Mouse (Mus musculus): ENCODE results near the gene Lhx5.

DNA sequence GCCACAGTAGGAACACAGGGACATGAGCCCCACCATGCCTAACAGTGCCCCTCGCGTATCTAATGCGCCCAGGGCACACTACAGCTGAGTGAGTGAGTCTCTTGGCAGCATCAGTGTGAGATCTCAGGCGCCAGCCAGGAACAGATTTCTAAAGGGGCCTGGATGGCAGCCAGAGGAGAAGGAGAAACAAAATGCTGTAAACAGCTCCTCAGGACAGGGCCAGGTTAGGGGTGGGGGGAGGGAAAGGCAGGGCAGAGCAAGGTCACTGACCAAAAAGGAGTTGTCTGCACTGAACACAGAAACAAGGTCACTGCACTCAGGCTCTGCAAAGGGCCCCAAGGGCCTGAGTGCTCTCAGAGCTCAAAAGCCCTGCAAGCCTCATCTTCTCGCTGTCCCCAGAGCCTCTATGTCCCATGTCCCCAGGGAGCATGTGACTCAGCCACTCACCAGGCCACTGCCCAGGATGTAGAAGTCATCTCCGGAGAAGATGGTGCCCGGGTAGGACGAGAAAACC lies 59.2 kb downstream of the Lhx5 start:
- no peak for TF ChIP-seq CTCF (IDR thresholded peaks at IDR 0.05; ENCODE audit: low read depth, low read length)
- TF ChIP-seq GATA1 (IDR thresholded peaks at IDR 0.05; ENCODE audit: borderline replicate concordance, low read length): no peak
- no peak for TF ChIP-seq POLR2AphosphoS5 (IDR thresholded peaks at IDR 0.05; ENCODE audit: insufficient replicate concordance, low read depth, low read length)
- no peak for TF ChIP-seq TAL1 (conservative IDR thresholded peaks at IDR 0.05; ENCODE audit: low read depth, low read length)
- TF ChIP-seq GATA2 (IDR thresholded peaks at IDR 0.05; ENCODE audit: borderline replicate concordance, low read depth, low read length): no peak
